Mouse (Mus musculus) thymus, adult 2 months (tissue): Measurements from ENCODE around the gene Vwa7.

ENCODE experiments used
- CTCF ChIP-seq: fragments of 200-500 bp; IDR thresholded peaks from 2 replicates; pipeline ENCODE4 v1.5.1; 2012; ENCODE audit warnings: mild to moderate bottlenecking, control low read depth, low read length, moderate library complexity, borderline replicate concordance; ENCODE audit not compliant: control insufficient read depth, poor library complexity, insufficient read depth; ENCODE audit errors: extremely low read depth
- POLR2A ChIP-seq: fragments of 200-500 bp; IDR thresholded peaks from 2 replicates; pipeline ENCODE4 v1.6.1; 2012; ENCODE audit warnings: mild to moderate bottlenecking, low read length, control low read depth, moderate library complexity; ENCODE audit not compliant: control insufficient read depth, poor library complexity, insufficient read depth; ENCODE audit errors: extremely low read depth

GRCm38 (mm10) chr17:35022541-35023060 lies 6.2 kb downstream of the Vwa7 start:
- TF ChIP-seq CTCF, result no peak
- no peak for TF ChIP-seq POLR2A
